In genomic region chr14:20248001-20248400, GRCm38 (mm10) we compare ENCODE assay signal across 24 mouse cellular contexts. TPM values are rescaled to one million over a fixed set of nuclear protein-coding genes. Genes with fewer than 3 reads are reported as not detected.
DNase-seq lines count a peak whose midpoint lies in the region; TF ChIP-seq lines count a peak whose summit lies in the region.
"Had no signal": no experiment of that assay in that cellular context is flagged by ENCODE, and none has a peak within 500 bp of the region (broad histone marks: within the 10 kb centered on the region; RNA-seq: fewer than 3 reads in every experiment).

No protein-coding gene starts in this region.

- TF ChIP-seq CTCF in gastrocnemius, adult 2 months (IDR thresholded peaks at IDR 0.05) = no peak

- peak; percentile 64 for DNase-seq in adrenal gland, adult 2 months
- DNase-seq in adrenal gland, postnatal 25 days = no peak
- DNase-seq in adrenal gland, postnatal 10 days = peak; percentile 37
- DNase-seq in adrenal gland, postnatal 4 days (ENCODE audit: low spot score in 2 of 2) = no peak
- peak; percentile 7 for DNase-seq in gastrocnemius, adult 2 months
- no peak for DNase-seq in gastrocnemius, postnatal 10 days
- no peak for DNase-seq in urinary bladder, postnatal 14 days (ENCODE audit: low spot score)
- DNase-seq: B cell, adult 2 months; cerebellum, adult 11-12 months; cerebellum, adult 2 months; cerebellum, adult 9-10 months; cerebellum, postnatal 10 days; cerebellum, postnatal 25 days had no signal

- intact Hi-C loops in gastrocnemius, adult 2 months (cut with DNase I) = no loop called here

- no peak overlapping the region for H3K4me3 ChIP-seq in gastrocnemius, adult 2 months
- H3K4me3 ChIP-seq: embryonic facial prominence, embryonic 10.5 days; embryonic facial prominence, embryonic 12.5 days; forebrain, embryonic 12.5 days had no signal

- H3K27ac ChIP-seq in gastrocnemius, adult 2 months = no peak overlapping the region
- H3K27ac ChIP-seq: embryonic facial prominence, embryonic 10.5 days; embryonic facial prominence, embryonic 12.5 days; forebrain, embryonic 12.5 days had no signal

RNA-seq across cellular contexts. Expression of gene Kcnk16, which starts 21.0 kb away (rescaled TPM):
- total RNA-seq in adrenal gland, adult 2 months (2021) = not detected
- not detected in 2 replicates for polyA plus RNA-seq in adrenal gland, adult 2 months (2012; rRNA removed)
- not detected in 2 replicates for total RNA-seq in adrenal gland, postnatal 25 days (2021)
- not detected for total RNA-seq in adrenal gland, postnatal 10 days (2021)
- 1 to 10 TPM in 1 of 2 experiments, under 1 TPM in 1; 0.14 to 3.5 TPM for total RNA-seq in adrenal gland, postnatal 4 days (2021)
- not detected for total RNA-seq in gastrocnemius, adult 2 months (2021)
- total RNA-seq in gastrocnemius, postnatal 10 days (2021) = not detected
- total RNA-seq: CH12.LX had no signal
- polyA plus RNA-seq: activated CD4-positive, CD25-positive, alpha-beta regulatory T cell, adult 4 months; CD4-positive, CD25-positive, alpha-beta regulatory T cell, adult 4 months; cerebellum, adult 2 months; cortical plate, adult 2 months; embryonic facial prominence, embryonic 12.5 days; forebrain, embryonic 12.5 days; forebrain, embryonic 14.5 days; forebrain, embryonic 16.5 days; G1E; Patski had no signal

RNA-seq across cellular contexts. Expression of gene Nudt13, which starts 46.5 kb away (rescaled TPM):
- 10 to 100 TPM; 45.7 to 55.2 TPM for total RNA-seq in adrenal gland, adult 2 months (2021)
- 22.3 and 23.2 TPM in 2 replicates for polyA plus RNA-seq in adrenal gland, adult 2 months (2012; rRNA removed)
- 41.4 and 59.6 TPM in 2 replicates for total RNA-seq in adrenal gland, postnatal 25 days (2021)
- total RNA-seq in adrenal gland, postnatal 10 days (2021) = 10 to 100 TPM; 43.4 to 52.3 TPM
- 10 to 100 TPM; 32.8 to 44.5 TPM for total RNA-seq in adrenal gland, postnatal 4 days (2021)
- 10 to 100 TPM; 26.9 to 32.3 TPM for total RNA-seq in gastrocnemius, adult 2 months (2021)
- total RNA-seq in gastrocnemius, postnatal 10 days (2021) = 10 to 100 TPM; 21.3 to 22.9 TPM

Comparison
In these comparisons a context has a peak if more than half of its experiments do, and no peak if none do; other contexts are left out.
1. DNase-seq: peak in adrenal gland, adult 2 months (single experiment), adrenal gland, postnatal 10 days (single experiment) and gastrocnemius, adult 2 months (single experiment); none in adrenal gland, postnatal 25 days (single experiment), adrenal gland, postnatal 4 days (0 of 2), gastrocnemius, postnatal 10 days (single experiment) and urinary bladder, postnatal 14 days (single experiment).